Mouse (Mus musculus) C2C12 (cell line): ENCODE data around the gene Dusp1. TPM values are rescaled to one million over a fixed set of nuclear protein-coding genes. Genes with fewer than 3 reads are reported as not detected.

ENCODE experiments used
- H3K27me3 ChIP-seq: one replicate; pipeline ENCODE4 v1.6.1; 2011; ENCODE audit not compliant: control insufficient read depth, insufficient read depth, insufficient read length
- H3K36me3 ChIP-seq: one replicate; pipeline ENCODE4 v1.6.1; 2011; ENCODE audit not compliant: control insufficient read depth, insufficient read depth
- H3K4me3 ChIP-seq: one replicate; pipeline ENCODE4 v1.5.1; 2011; ENCODE audit warnings: mild to moderate bottlenecking, control low read depth; ENCODE audit not compliant: poor library complexity, insufficient read depth, severe bottlenecking
- H3K79me2 ChIP-seq: one replicate; pipeline ENCODE4 v1.6.1; 2011; ENCODE audit not compliant: control insufficient read depth, insufficient read depth
- H3K79me3 ChIP-seq: one replicate; pipeline ENCODE4 v1.6.1; 2011; ENCODE audit warnings: low read depth, control low read depth
- H3ac ChIP-seq: one replicate; pipeline ENCODE3; 2011; ENCODE audit warnings: low read depth; ENCODE audit not compliant: control insufficient read depth, insufficient read length
- CEBPB ChIP-seq: IDR thresholded peaks from one replicate; pipeline ENCODE4 v1.6.1; 2011; ENCODE audit warnings: low read depth, mild to moderate bottlenecking, control low read depth, moderate library complexity
- CTCF ChIP-seq: IDR thresholded peaks from one replicate; pipeline ENCODE4 v1.5.1; 2011; ENCODE audit not compliant: control insufficient read depth, insufficient read depth, insufficient read length
- FOSL1 ChIP-seq: IDR thresholded peaks from one replicate; pipeline ENCODE4 v1.8.0; 2011; ENCODE audit warnings: mild to moderate bottlenecking, low read length; ENCODE audit not compliant: poor library complexity, insufficient read depth, severe bottlenecking
- MAX ChIP-seq: IDR thresholded peaks from one replicate; pipeline ENCODE4 v1.6.1; 2011; ENCODE audit warnings: mild to moderate bottlenecking, control low read depth
- MYOD1 ChIP-seq: IDR thresholded peaks from one replicate; pipeline ENCODE4 v1.6.1; 2011; ENCODE audit warnings: low read depth; ENCODE audit not compliant: control insufficient read depth, insufficient read length
- MYOG ChIP-seq: IDR thresholded peaks from one replicate; pipeline ENCODE4 v1.6.1; 2011; ENCODE audit not compliant: control insufficient read depth, insufficient read length; ENCODE audit errors: extremely low read depth
- USF1 ChIP-seq: IDR thresholded peaks from one replicate; pipeline ENCODE4 v1.6.1; 2011; ENCODE audit warnings: low read depth, mild to moderate bottlenecking, control low read depth, moderate library complexity
- microRNA-seq: library from miRNA; unstranded; fragments of <30 nt; microRNA quantifications from one replicate; pipeline ENCODE4, GENCODE M21; 2019; ENCODE audit warnings: borderline microRNAs expressed
- polyA plus RNA-seq: library from polyadenylated mRNA; unstranded; fragments of >200 nt; fragmentation: generic; extraction: Trizol; gene quantifications from one replicate; pipeline ENCODE4 v1.2.1, GENCODE M21; 2012; ENCODE audit warnings: missing spikeins

Gene Dusp1
- polyA plus RNA-seq, 1 experiment: 16.4 TPM

DNA sequence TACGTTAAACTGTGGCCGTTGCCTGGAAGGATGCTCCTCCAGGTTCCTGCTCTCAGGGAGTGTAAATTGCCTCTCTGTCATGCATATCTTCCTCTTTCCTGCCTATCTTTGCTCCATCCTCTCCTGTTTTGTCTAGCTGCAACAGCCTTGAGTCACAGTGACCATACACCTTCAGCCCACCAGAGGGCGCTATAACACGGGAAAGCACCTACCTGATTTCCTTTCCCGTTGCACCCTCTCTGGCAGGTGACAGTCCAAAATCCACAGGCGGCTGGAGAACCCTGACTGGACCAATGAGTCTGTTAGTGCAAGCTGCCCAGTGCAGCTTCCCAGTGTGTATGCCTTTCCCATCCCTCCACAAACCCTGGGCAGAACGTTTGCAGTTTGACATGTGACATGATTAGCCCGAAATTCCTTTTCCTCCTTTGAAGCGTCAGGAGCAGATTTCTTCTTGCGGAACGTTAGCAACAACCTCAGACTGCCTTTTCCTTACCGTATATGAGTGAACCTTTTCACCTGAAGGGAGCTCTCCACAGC lies 99.2 kb downstream of the Dusp1 start:
- Histone ChIP-seq H3K79me3 (no peaks in the 10 kb centered on the region), H3K79me2 (no peaks in the 10 kb centered on the region), H3K4me3 (no peak overlapping the region), H3K36me3 (no peaks in the 10 kb centered on the region), H3ac (no peak overlapping the region), H3K27me3 (no peaks in the 10 kb centered on the region)
- TF ChIP-seq MYOG: no peak
- TF ChIP-seq CTCF: peak; percentile 81
- TF ChIP-seq USF1: no peak
- no peak for TF ChIP-seq FOSL1

- no peaks in the 10 kb centered on the region for H3K79me3 ChIP-seq
- H3K4me3 ChIP-seq: no peak overlapping the region
- H3K36me3 ChIP-seq: no peaks in the 10 kb centered on the region
- H3K79me2 ChIP-seq: no peaks in the 10 kb centered on the region
- TF ChIP-seq FOSL1: no peak
- no peak for TF ChIP-seq MYOG
- no peak for TF ChIP-seq MAX
- TF ChIP-seq USF1: no peak
- no peak for TF ChIP-seq MYOD1
- no peak for TF ChIP-seq CTCF
- no peak for TF ChIP-seq CEBPB
- no peak overlapping the region for H3ac ChIP-seq
- H3K27me3 ChIP-seq: peaks cover 16% of the 10 kb centered on the region
Observed at GRCm38 (mm10) chr17:26458049-26458448, 103.9 kb downstream of the Dusp1 start.

GRCm38 (mm10) chr17:26457506-26457905 lies 104.4 kb downstream of the Dusp1 start:
- no peaks in the 10 kb centered on the region for H3K36me3 ChIP-seq
- H3K4me3 ChIP-seq: no peak overlapping the region
- no peak for TF ChIP-seq MYOD1
- TF ChIP-seq MYOG: no peak
- TF ChIP-seq CEBPB: no peak
- TF ChIP-seq CTCF: no peak
- no peak for TF ChIP-seq USF1
- TF ChIP-seq MAX: no peak
- no peak for TF ChIP-seq FOSL1
- no peak overlapping the region for H3ac ChIP-seq
- H3K79me2 ChIP-seq: no peaks in the 10 kb centered on the region
- H3K79me3 ChIP-seq: no peaks in the 10 kb centered on the region
- H3K27me3 ChIP-seq: peaks cover 16% of the 10 kb centered on the region

Small RNA genes within 50 kb of the gene (microRNA-seq; reads per million reads assigned to microRNA genes)
- not detected for gene Gm22420

Other genes with a start within 250 kb of the Dusp1 start
- gene Neurl1b, start 147.3 kb downstream of the Dusp1 start, polyA plus RNA-seq: 0.22 TPM
- 114 TPM for gene Ergic1, start 639 bp downstream of the Dusp1 start, polyA plus RNA-seq
- 236 TPM for gene Atp6v0e, start 101.1 kb upstream of the Dusp1 start, polyA plus RNA-seq
- 0.47 TPM for gene Crebrf, start 153.5 kb upstream of the Dusp1 start, polyA plus RNA-seq
- gene Bnip1, start 218.9 kb upstream of the Dusp1 start, polyA plus RNA-seq: 27.8 TPM